Mouse (Mus musculus): ENCODE measurements at regions not wholly inside any gene's neighbourhood (a gene's known extent, or its start where the extent isn't known, plus 50 kb on each side); places are given as distances from the start of the nearest gene placed in this dataset.

DNA sequence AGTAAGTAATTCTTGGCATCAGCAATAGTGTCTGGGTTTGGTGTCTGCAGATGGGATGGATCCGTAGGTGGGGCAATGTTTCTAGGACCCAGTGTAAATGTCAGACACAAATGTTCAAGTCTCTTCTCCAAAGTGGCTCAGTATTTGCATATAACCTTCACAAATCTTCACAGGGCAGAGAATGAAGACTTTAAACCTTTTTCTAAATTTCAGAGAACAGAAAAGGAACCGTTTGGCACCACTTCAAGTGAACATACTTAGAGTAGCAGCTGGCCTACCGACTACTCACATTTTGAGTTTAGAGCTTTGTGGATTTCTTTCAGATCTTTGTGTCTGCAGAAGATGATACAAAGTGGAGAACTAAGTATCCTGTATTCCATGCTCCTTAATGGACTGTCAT, 1319.5 kb upstream of the Adam24 start:
- TF ChIP-seq CTCF (IDR thresholded peaks at IDR 0.05), result no peak
- no peak for TF ChIP-seq EP300 (IDR thresholded peaks at IDR 0.05)

Data from lung, postnatal 0 days (tissue).